Mouse (Mus musculus): Measurements from ENCODE around the gene Acap3.

DNA sequence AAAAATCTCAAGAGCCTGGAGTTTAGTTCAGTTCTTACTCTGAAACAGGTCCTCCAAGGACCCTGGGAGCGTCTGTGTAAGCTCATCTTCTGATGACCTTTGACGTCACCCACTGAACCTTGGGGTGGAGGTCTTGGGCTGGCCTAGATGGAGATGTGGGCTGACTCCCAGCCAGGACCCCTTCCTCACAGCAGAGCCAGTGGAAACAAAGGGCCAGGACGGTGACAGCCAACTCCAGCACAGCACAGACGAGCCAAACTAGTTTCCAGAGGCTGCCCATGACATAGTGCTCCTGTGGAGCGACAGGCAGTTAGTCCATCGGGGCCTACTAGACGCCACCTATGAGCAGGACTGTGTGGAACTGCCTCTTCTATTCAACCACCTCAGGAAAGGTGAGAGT, 16.7 kb downstream of the Acap3 start:
- TF ChIP-seq GATA1 (IDR thresholded peaks at IDR 0.05; ENCODE audit: low read length) (no peak), TAL1 (IDR thresholded peaks at IDR 0.05; ENCODE audit: low read length) (no peak)
